Mouse (Mus musculus) kidney, postnatal 0 days (tissue): ENCODE data around the gene Tmem139. TPM values are rescaled to one million over a fixed set of nuclear protein-coding genes. Genes with fewer than 3 reads are reported as not detected.

Source experiments
- ATAC-seq: fragments of 200-750 bp; cut with Nextera tagmentation; replicated peaks from 2 replicates; pipeline ENCODE4 v1.8.0; 2017; ENCODE audit warnings: low read depth, moderate number of reproducible peaks, moderate TSS enrichment, moderate library complexity; ENCODE audit not compliant: low FRiP score
- DNase-seq: peaks from one replicate; pipeline ENCODE4 v3.0.0-alpha.2; 2016; ENCODE audit warnings: low spot score
- H3K27ac ChIP-seq: fragments of 300-500 bp; sonication (generic); 2 replicates; pipeline ENCODE4 v1.5.1; 2014; ENCODE audit warnings: mild to moderate bottlenecking
- H3K27me3 ChIP-seq: fragments of 300-500 bp; sonication (generic); 2 replicates; pipeline ENCODE4 v1.6.1; 2014; ENCODE audit warnings: low read length, mixed read lengths; ENCODE audit not compliant: insufficient read depth
- H3K36me3 ChIP-seq: fragments of 300-500 bp; sonication (generic); 2 replicates; pipeline ENCODE4 v1.6.1; 2014; ENCODE audit warnings: low read length, mixed read lengths; ENCODE audit not compliant: insufficient read depth
- H3K4me1 ChIP-seq: fragments of 300-500 bp; sonication (generic); replicated peaks from 2 replicates; pipeline ENCODE4 v1.6.1; 2014; ENCODE audit warnings: antibody characterized with exemption, low read length, mixed read lengths; ENCODE audit not compliant: insufficient read depth
- H3K4me2 ChIP-seq: fragments of 300-500 bp; sonication (generic); 2 replicates; pipeline ENCODE4 v1.6.1; 2014; ENCODE audit warnings: mild to moderate bottlenecking, low read length, moderate library complexity, mixed read lengths
- H3K4me3 ChIP-seq: fragments of 300-500 bp; sonication (generic); replicated peaks from 2 replicates; pipeline ENCODE4 v1.5.1; 2014; ENCODE audit warnings: low read depth, low read length
- H3K9ac ChIP-seq: fragments of 300-500 bp; sonication (generic); 2 replicates; pipeline ENCODE4 v1.6.1; 2014; ENCODE audit warnings: low read depth, low read length
- H3K9me3 ChIP-seq: fragments of 300-500 bp; sonication (generic); replicated peaks from 2 replicates; pipeline ENCODE4 v1.6.1; 2016; ENCODE audit warnings: low read length, inconsistent platforms, mixed read lengths
- CTCF ChIP-seq: IDR thresholded peaks from 2 replicates; pipeline ENCODE4 v1.5.1; 2016; ENCODE audit warnings: antibody characterized with exemption, low read depth, mild to moderate bottlenecking, moderate library complexity
- WGBS: fragments of 180-500 bp; shearing (Covaris S2); extraction: QIAGEN DNeasy Blood & Tissue Kit; methylation state at CpG from one replicate; pipeline ENCODE4 v1.1.7; 2014; 5-methylcytosine and 5-hydroxymethylcytosine counted together
- polyA plus RNA-seq: library from polyadenylated mRNA; unstranded; fragments of >200 nt; fragmentation: Nextera tagmentation; extraction: Ambion mirVana; gene quantifications from 2 replicates; pipeline ENCODE4 v1.2.1, GENCODE M21; 2015

Tmem139 gene
- polyA plus RNA-seq, 1 experiment from 2014 or later, result 7.0 TPM

DNA sequence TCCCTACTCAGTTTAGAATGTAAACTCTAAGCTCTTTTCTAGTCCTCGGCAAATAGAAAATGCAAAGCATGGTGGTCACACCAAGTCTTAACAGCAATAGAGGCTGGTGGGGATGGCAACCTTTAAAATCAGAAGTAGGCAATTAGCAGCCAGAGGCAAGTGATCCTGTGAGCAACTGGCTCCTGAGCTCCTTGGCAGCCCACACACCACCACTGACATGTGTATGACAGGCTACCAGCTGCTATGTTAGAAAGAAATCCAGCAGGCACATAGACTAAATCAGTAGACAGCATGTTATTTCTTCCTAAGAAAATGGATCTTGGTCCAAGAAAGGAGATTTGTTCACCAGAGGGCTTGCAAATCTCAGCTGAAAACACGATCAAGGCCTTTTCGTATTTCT lies 30.6 kb upstream of the Tmem139 start:
- no peaks in the 10 kb centered on the region for H3K4me1 ChIP-seq
- no peak for DNase-seq
- WGBS, result 89% methylated on average over 3 of the region's 3 CpGs
- no peak overlapping the region for H3K4me3 ChIP-seq
- H3K9ac ChIP-seq, result no peak overlapping the region
- no peaks in the 10 kb centered on the region for H3K9me3 ChIP-seq
- no peak overlapping the region for H3K27ac ChIP-seq
- no peak for TF ChIP-seq CTCF
- ATAC-seq, result no peak
- H3K36me3 ChIP-seq, result no peaks in the 10 kb centered on the region
- H3K4me2 ChIP-seq, result no peak overlapping the region
- no peaks in the 10 kb centered on the region for H3K27me3 ChIP-seq

DNA sequence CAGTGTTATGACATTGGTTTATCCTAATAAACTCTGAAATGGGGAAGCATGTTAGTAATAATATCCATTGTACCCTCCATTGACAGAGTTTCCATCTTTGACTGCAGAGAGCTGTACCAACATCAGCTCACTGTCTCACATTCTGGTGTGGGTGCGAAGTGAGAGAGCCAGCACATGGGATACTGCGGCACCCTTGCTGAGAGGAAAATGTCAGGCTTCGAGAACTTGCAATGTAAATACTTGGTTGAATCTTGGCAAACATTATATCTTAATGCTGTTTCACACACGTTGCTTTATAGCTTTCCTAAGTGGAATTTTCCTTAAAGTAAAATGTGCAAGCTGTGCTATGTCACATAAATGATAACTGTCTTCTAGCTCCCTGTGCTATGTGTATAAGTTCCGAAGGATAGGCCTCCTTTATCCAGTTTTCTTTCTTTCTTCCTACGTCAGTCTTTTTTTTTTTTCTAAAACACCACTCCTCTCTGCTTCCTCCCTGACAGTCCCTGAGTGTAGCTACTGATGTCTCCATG lies 24.4 kb upstream of the Tmem139 start:
- no peak for ATAC-seq
- Histone ChIP-seq H3K4me3 (no peak overlapping the region), H3K4me1 (no peaks in the 10 kb centered on the region), H3K9ac (no peak overlapping the region), H3K4me2 (no peak overlapping the region), H3K27me3 (no peaks in the 10 kb centered on the region), H3K9me3 (no peaks in the 10 kb centered on the region), H3K27ac (no peak overlapping the region), H3K36me3 (no peaks in the 10 kb centered on the region)
- WGBS, result 72% methylated on average over 6 of the region's 6 CpGs
- TF ChIP-seq CTCF, result no peak
- DNase-seq, result no peak

- no peak for TF ChIP-seq CTCF
- no peak overlapping the region for H3K4me3 ChIP-seq
- DNase-seq, result no peak
- no peak overlapping the region for H3K9ac ChIP-seq
- 0 out of 2 replicates have a peak, but pooled peaks cover 3% of the 10 kb centered on the region for H3K4me1 ChIP-seq
- ATAC-seq, result no peak
- no peaks in the 10 kb centered on the region for H3K27me3 ChIP-seq
- H3K27ac ChIP-seq, result no peak overlapping the region
- no peaks in the 10 kb centered on the region for H3K9me3 ChIP-seq
- WGBS, result 77% methylated on average over 6 of the region's 6 CpGs
- H3K4me2 ChIP-seq, result no peak overlapping the region
- no peaks in the 10 kb centered on the region for H3K36me3 ChIP-seq
Measured at GRCm38 (mm10) chr6:42241311-42242045, 20.3 kb upstream of the Tmem139 start.

DNA sequence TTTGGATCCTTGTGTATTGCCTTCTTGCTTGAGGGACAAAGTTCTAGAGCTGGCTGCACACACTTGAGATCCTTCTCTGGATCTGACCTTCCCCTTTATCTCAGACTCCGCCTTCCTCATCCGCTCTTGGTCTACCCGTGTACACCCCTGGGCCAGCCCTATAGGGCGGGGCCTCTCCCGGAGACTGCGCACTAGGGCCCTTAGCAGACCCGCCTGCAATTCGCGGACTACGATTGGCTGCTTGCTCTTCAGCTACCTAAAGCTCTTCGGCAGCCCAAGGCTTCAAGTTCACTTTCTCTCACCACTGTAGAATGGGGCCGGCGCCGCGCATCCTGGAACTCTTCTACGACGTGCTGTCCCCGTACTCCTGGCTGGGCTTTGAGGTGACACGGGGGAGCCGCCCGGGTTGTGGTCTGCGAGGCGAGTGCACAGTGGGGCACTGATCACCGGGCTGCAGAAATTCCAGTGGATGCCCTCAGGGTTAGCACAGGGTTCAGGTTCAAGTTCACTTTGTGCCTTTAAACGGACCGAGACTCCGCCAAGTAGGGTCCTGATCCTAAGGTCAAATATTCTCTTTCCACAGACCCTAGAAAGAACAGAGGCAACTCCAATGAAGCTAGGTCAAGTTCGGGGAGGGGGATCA lies 15.9 kb upstream of the Tmem139 start, which contains the start of gene Gstk1:
Gene Gstk1 (plus strand): TSS at position 225 of the 643 bp plus-strand sequence.
- 0 out of 2 replicates have a peak, but pooled peaks cover 3% of the 10 kb centered on the region for H3K4me1 ChIP-seq
- H3K36me3 ChIP-seq, result no peaks in the 10 kb centered on the region
- H3K9me3 ChIP-seq, result no peaks in the 10 kb centered on the region
- no peak for TF ChIP-seq CTCF
- DNase-seq (peak; percentile 96), ATAC-seq (peak; percentile 100)
- H3K27me3 ChIP-seq, result no peaks in the 10 kb centered on the region
- no peak within 1 kb of the TSS for H3K27ac ChIP-seq
- H3K4me3 ChIP-seq, result peak within 1 kb of the TSS; percentile 43
- WGBS, result 4% methylated on average over 28 of the region's 28 CpGs
- H3K4me2 ChIP-seq, result peak within 1 kb of the TSS; percentile 79
- peak within 1 kb of the TSS; percentile 53; the same call in 1 of the 2 replicates for H3K9ac ChIP-seq

- WGBS, result 18% methylated on average over 8 of the region's 8 CpGs
- TF ChIP-seq CTCF, result no peak
- Histone ChIP-seq H3K27ac (no peak overlapping the region), H3K36me3 (no peaks in the 10 kb centered on the region), H3K9ac (no peak overlapping the region), H3K9me3 (no peaks in the 10 kb centered on the region), H3K4me1 (0 out of 2 replicates have a peak, but pooled peaks cover 3% of the 10 kb centered on the region), H3K4me3 (no peak overlapping the region), H3K4me2 (peak overlapping the region; percentile 30; the same call in 1 of the 2 replicates), H3K27me3 (no peaks in the 10 kb centered on the region)
- DNase-seq (peak; percentile 36), ATAC-seq (peak; percentile 19; the same call in 1 of the 2 replicates)
Measured at GRCm38 (mm10) chr6:42247173-42247572, 14.6 kb upstream of the Tmem139 start.

- DNase-seq (no peak), ATAC-seq (no peak)
- Histone ChIP-seq H3K27ac (no peak overlapping the region), H3K4me1 (0 out of 2 replicates have a peak, but pooled peaks cover 3% of the 10 kb centered on the region), H3K36me3 (no peaks in the 10 kb centered on the region), H3K27me3 (no peaks in the 10 kb centered on the region), H3K9ac (no peak overlapping the region), H3K4me2 (no peak overlapping the region), H3K4me3 (no peak overlapping the region), H3K9me3 (no peaks in the 10 kb centered on the region)
- no peak for TF ChIP-seq CTCF
- 90% methylated on average over 1 of the region's 1 CpGs for WGBS
Measured at GRCm38 (mm10) chr6:42247981-42248380, 13.8 kb upstream of the Tmem139 start.
